Mouse (Mus musculus): ENCODE measurements at regions not wholly inside any gene's neighbourhood (a gene's known extent, or its start where the extent isn't known, plus 50 kb on each side); places are given as distances from the start of the nearest gene placed in this dataset.

- DNase-seq (ENCODE audit: low spot score) = no peak
Measured at GRCm38 (mm10) chr2:75061456-75062188, 236.0 kb downstream of the Mtx2 start.

GRCm38 (mm10) chr2:75062189-75062510, 236.5 kb downstream of the Mtx2 start:
- no peak for DNase-seq (ENCODE audit: low spot score)

- DNase-seq (ENCODE audit: low spot score) = no peak
Measured at GRCm38 (mm10) chr2:75064406-75065115, 239.0 kb downstream of the Mtx2 start.

GRCm38 (mm10) chr2:75065304-75065703, 239.7 kb downstream of the Mtx2 start:
- no peak for DNase-seq (ENCODE audit: low spot score)

- DNase-seq (ENCODE audit: low spot score) = no peak
Measured at GRCm38 (mm10) chr2:75069321-75069720, 243.7 kb downstream of the Mtx2 start.

GRCm38 (mm10) chr2:75072021-75072420, 246.4 kb downstream of the Mtx2 start:
- DNase-seq (ENCODE audit: low spot score) = no peak

- no peak for DNase-seq (ENCODE audit: low spot score)
Measured at GRCm38 (mm10) chr2:75072471-75072870, 246.9 kb downstream of the Mtx2 start.

- no peak for DNase-seq (ENCODE audit: low spot score)
Measured at GRCm38 (mm10) chr2:75073178-75073577, 247.6 kb downstream of the Mtx2 start.

- DNase-seq (ENCODE audit: low spot score) = no peak
Measured at GRCm38 (mm10) chr2:75087164-75087563, 261.6 kb downstream of the Mtx2 start.

GRCm38 (mm10) chr2:75089186-75089585, 263.6 kb downstream of the Mtx2 start:
- DNase-seq (ENCODE audit: low spot score) = no peak

GRCm38 (mm10) chr2:75089616-75090015, 264.0 kb downstream of the Mtx2 start:
- no peak for DNase-seq (ENCODE audit: low spot score)

GRCm38 (mm10) chr2:75090439-75090838, 264.8 kb downstream of the Mtx2 start:
- no peak for DNase-seq (ENCODE audit: low spot score)

- DNase-seq (ENCODE audit: low spot score) = no peak
Measured at GRCm38 (mm10) chr2:75101501-75101900, 275.9 kb downstream of the Mtx2 start.

GRCm38 (mm10) chr2:75112751-75113150, 287.1 kb downstream of the Mtx2 start:
- no peak for DNase-seq (ENCODE audit: low spot score)

- DNase-seq (ENCODE audit: low spot score) = no peak
Measured at GRCm38 (mm10) chr2:75114375-75114774, 288.8 kb downstream of the Mtx2 start.

- DNase-seq (ENCODE audit: low spot score) = no peak
Measured at GRCm38 (mm10) chr2:75118348-75118926, 292.8 kb downstream of the Mtx2 start.

GRCm38 (mm10) chr2:75119599-75119998, 294.0 kb downstream of the Mtx2 start:
- DNase-seq (ENCODE audit: low spot score) = no peak

GRCm38 (mm10) chr2:75133298-75134080, 307.9 kb downstream of the Mtx2 start:
- no peak for DNase-seq (ENCODE audit: low spot score)

GRCm38 (mm10) chr2:75136618-75137017, 311.0 kb downstream of the Mtx2 start:
- DNase-seq (ENCODE audit: low spot score) = no peak

GRCm38 (mm10) chr2:75137133-75137982, 311.8 kb downstream of the Mtx2 start:
- no peak for DNase-seq (ENCODE audit: low spot score)

- DNase-seq (ENCODE audit: low spot score) = no peak
Measured at GRCm38 (mm10) chr2:75137983-75138745, 312.6 kb downstream of the Mtx2 start.
